Mouse (Mus musculus) hindbrain, postnatal 0 days (tissue): Measurements from ENCODE around the gene Zkscan3. TPM values are rescaled to one million over a fixed set of nuclear protein-coding genes. Genes with fewer than 3 reads are reported as not detected.
A peak's percentile ranks its signal among the peaks of the same experiment; 100 is the strongest.

Source experiments
- ATAC-seq: fragments of 200-750 bp; cut with Nextera tagmentation; 2 replicates; pipeline ENCODE4 v1.8.0; 2017; ENCODE audit warnings: mild to moderate bottlenecking, moderate TSS enrichment, moderate library complexity
- DNase-seq: peaks from one replicate; pipeline ENCODE4 v3.0.0-alpha.2; 2015; ENCODE audit warnings: low spot score
- H3K27ac ChIP-seq: fragments of 300-500 bp; sonication (generic); 2 replicates; pipeline ENCODE4 v1.5.1; 2014; ENCODE audit warnings: mild to moderate bottlenecking
- H3K27me3 ChIP-seq: fragments of 300-500 bp; sonication (generic); 2 replicates; pipeline ENCODE4 v1.6.1; 2014; ENCODE audit warnings: low read length, mixed read lengths; ENCODE audit not compliant: insufficient read depth
- H3K36me3 ChIP-seq: fragments of 300-500 bp; sonication (generic); 2 replicates; pipeline ENCODE4 v1.6.1; 2014; ENCODE audit warnings: low read length, mixed read lengths; ENCODE audit not compliant: insufficient read depth
- H3K4me1 ChIP-seq: fragments of 300-500 bp; sonication (generic); 2 replicates; pipeline ENCODE4 v1.6.1; 2014; ENCODE audit warnings: antibody characterized with exemption, low read length, mixed read lengths; ENCODE audit not compliant: insufficient read depth
- H3K4me2 ChIP-seq: fragments of 300-500 bp; sonication (generic); 2 replicates; pipeline ENCODE4 v1.6.1; 2014; ENCODE audit warnings: low read depth, mild to moderate bottlenecking, low read length, moderate library complexity, mixed read lengths
- H3K4me3 ChIP-seq: fragments of 300-500 bp; sonication (generic); 2 replicates; pipeline ENCODE4 v1.5.1; 2014; ENCODE audit warnings: low read length
- H3K9ac ChIP-seq: fragments of 300-500 bp; sonication (generic); replicated peaks from 2 replicates; pipeline ENCODE4 v1.6.1; 2014; ENCODE audit warnings: mild to moderate bottlenecking, low read length, moderate library complexity, mixed read lengths
- H3K9me3 ChIP-seq: fragments of 300-500 bp; sonication (generic); 2 replicates; pipeline ENCODE4 v1.6.1; 2016; ENCODE audit warnings: low read length, mixed read lengths
- CTCF ChIP-seq: IDR thresholded peaks from 2 replicates; pipeline ENCODE4 v1.5.1; 2016; ENCODE audit warnings: antibody characterized with exemption, control low read depth, low read depth
- WGBS: fragments of 180-500 bp; shearing (Covaris S2); extraction: QIAGEN DNeasy Blood & Tissue Kit; methylation state at CpG from one replicate; pipeline ENCODE4 v1.1.7; 2014; 5-methylcytosine and 5-hydroxymethylcytosine counted together
- microRNA counts: library from miRNA; unstranded; fragments of <30 nt; microRNA quantifications from one replicate; lab custom pipeline; 2015
- microRNA-seq, 2 experiments: library from miRNA; unstranded; fragments of <30 nt; microRNA quantifications; one replicate each; pipeline ENCODE4; 2016
- polyA plus RNA-seq: library from polyadenylated mRNA; unstranded; fragments of >200 nt; fragmentation: Nextera tagmentation; extraction: Ambion mirVana; gene quantifications from 2 replicates; pipeline ENCODE4 v1.2.1, GENCODE M21; 2015
- total RNA-seq: library from RNA; depleted of rRNA; stranded (reverse); fragments of >200 nt; gene quantifications from 2 replicates; pipeline ENCODE4 v1.2.3, GENCODE M21; 2014; rRNA removed

Zkscan3 gene
- total and polyA plus RNA-seq, 2 experiments from 2014 or later, result 45.9 to 47.1 TPM

DNA sequence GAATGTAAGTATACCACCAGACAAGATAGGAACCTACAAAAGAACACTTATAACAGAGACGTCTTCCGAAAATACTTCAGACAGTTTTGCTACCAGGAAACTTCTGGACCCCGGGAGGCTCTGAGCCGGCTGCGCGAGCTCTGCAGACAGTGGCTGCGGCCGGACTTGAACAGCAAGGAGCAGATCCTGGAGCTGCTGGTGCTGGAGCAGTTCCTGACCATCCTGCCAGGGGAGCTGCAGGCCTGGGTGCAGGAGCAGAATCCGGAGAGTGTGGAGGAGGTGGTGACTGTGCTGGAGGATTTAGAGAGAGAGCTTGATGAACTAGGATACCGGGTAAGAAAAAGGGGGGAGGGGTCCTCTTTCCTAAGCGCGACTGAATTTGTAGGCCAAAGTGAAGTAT is 38.8 kb downstream of the Zkscan3 start:
- no peak for TF ChIP-seq CTCF
- WGBS, result 64% methylated on average over 12 of the region's 12 CpGs
- ATAC-seq (no peak), DNase-seq (no peak)
- H3K27me3 ChIP-seq, result no peaks in the 10 kb centered on the region
- H3K9ac ChIP-seq, result peak overlapping the region; percentile 84; the same call in 1 of the 2 replicates
- peaks cover 8% of the 10 kb centered on the region; the same call in 1 of the 2 replicates for H3K4me1 ChIP-seq
- peak overlapping the region; percentile 85 for H3K4me3 ChIP-seq
- H3K36me3 ChIP-seq, result peaks cover 1% of the 10 kb centered on the region; the same call in 1 of the 2 replicates
- H3K9me3 ChIP-seq, result no peaks in the 10 kb centered on the region
- H3K4me2 ChIP-seq, result peak overlapping the region; percentile 73
- no peak overlapping the region for H3K27ac ChIP-seq

DNA sequence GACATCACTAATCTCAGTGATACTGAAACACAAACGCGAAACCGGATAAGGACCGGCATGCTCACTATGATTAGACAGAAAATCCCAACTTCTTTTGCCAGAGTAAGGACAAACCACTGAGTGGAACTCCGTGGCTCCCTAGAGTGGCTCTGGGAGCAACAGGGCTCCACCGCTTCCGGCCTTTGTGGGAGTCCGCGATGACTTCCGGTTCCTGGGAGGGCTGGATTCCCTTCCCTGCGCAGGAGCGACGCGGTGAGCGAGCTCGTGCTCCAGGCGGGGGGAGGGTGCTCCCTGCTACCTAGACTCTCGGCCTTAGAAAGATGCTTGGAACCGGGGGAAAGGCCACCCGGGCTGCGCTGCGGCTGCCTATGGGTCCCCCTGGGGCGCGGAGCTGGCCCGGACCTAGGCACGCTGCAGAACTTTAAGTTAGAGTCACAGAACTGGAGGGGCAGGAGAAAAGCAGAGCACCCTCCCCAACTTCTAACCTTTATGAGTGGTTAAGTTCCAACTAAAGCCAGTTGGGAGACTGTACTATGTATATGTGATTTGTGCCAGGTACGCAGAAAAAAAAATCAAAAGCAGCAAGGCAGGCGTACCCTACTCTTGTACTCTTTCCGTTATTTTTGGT is 39.8 kb downstream of the Zkscan3 start, which contains the start of gene Zscan12:
Gene Zscan12 (plus strand): TSS at position 200 of the 628 bp plus-strand sequence.
- WGBS, result 0% methylated on average over 29 of the region's 29 CpGs
- TF ChIP-seq CTCF, result no peak
- H3K9ac ChIP-seq, result peak within 1 kb of the TSS; percentile 84
- H3K36me3 ChIP-seq, result no peaks in the 10 kb centered on the region
- H3K27me3 ChIP-seq, result no peaks in the 10 kb centered on the region
- ATAC-seq (peak; percentile 100), DNase-seq (peak; percentile 97)
- peak within 1 kb of the TSS; percentile 85 for H3K4me3 ChIP-seq
- H3K27ac ChIP-seq, result peak within 1 kb of the TSS; percentile 70; the same call in 1 of the 2 replicates
- H3K9me3 ChIP-seq, result no peaks in the 10 kb centered on the region
- H3K4me1 ChIP-seq, result peaks cover 8% of the 10 kb centered on the region; the same call in 1 of the 2 replicates
- H3K4me2 ChIP-seq, result peak within 1 kb of the TSS; percentile 73

DNA sequence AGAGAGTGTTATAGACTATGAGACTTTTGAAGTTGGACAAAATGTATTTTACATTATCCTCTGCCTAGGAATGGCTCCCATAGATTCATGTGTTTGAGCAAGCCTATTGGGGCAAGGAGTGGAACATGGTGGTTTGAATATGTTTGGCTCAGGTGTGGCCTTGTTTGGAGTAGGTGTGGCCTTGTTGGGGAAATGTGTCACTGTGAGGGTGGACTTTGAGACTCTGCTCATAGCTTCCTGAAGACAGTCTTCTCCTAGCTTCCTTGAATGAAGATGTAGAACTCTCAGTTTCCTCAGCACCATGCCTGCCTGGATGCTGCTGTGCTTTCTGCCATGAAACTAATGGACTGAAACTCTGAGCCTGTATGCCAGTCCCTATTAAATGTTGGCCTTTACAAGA is 52.0 kb downstream of the Zkscan3 start:
- DNase-seq, result no peak
- H3K27me3 ChIP-seq, result no peaks in the 10 kb centered on the region
- TF ChIP-seq CTCF, result no peak

DNA sequence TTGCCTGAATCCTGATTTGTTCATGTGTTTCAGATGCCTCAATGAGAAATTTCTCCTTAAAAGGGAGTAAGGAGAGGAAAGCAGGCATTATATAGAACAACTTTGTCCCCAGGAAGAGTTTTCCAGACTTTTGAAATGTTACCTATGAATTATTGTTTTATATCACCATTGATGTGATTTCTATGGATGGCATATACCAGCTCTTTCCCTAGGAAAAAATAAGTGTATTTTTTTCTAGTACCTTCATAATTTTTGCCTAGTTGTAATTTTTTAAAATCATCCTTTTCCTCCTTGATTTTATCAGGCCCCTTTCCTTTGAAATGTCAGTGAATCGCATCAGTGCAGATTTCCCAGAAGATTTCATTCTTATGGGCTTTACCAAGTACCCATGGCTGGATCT is 55.9 kb downstream of the Zkscan3 start, which contains the start of gene Olfr1367:
Gene Olfr1367 (plus strand): TSS at position 301 of the 400 bp plus-strand sequence.
- Histone ChIP-seq H3K36me3 (no peaks in the 10 kb centered on the region), H3K9ac (no peak within 1 kb of the TSS), H3K4me2 (no peak within 1 kb of the TSS), H3K4me1 (no peaks in the 10 kb centered on the region), H3K27me3 (no peaks in the 10 kb centered on the region), H3K9me3 (no peaks in the 10 kb centered on the region), H3K4me3 (no peak within 1 kb of the TSS), H3K27ac (no peak within 1 kb of the TSS)
- DNase-seq (no peak), ATAC-seq (no peak)
- no peak for TF ChIP-seq CTCF
- WGBS, result 83% methylated on average over 1 of the region's 1 CpGs

More for the DNA sequence above, 52.0 kb downstream of the Zkscan3 start:
- Histone ChIP-seq H3K27ac (no peak overlapping the region), H3K9ac (no peak overlapping the region), H3K4me3 (no peak overlapping the region), H3K4me1 (no peaks in the 10 kb centered on the region), H3K9me3 (no peaks in the 10 kb centered on the region), H3K4me2 (no peak overlapping the region), H3K36me3 (no peaks in the 10 kb centered on the region)
- ATAC-seq, result no peak

MicroRNAs within 50 kb of the gene (microRNA counts, 519-probe panel; counts per million panel counts)
- microRNA mmu-miR-1896 (lab: Ali Mortazavi, UCI), result not detected

Small RNAs within 50 kb of the gene (microRNA-seq; reads per million reads assigned to microRNA genes)
- gene Mir1896 (0 reads per million in 2 experiments), gene Mir6942 (0 to 0.53 reads per million in 2 experiments)

Other genes with a start within 250 kb of the Zkscan3 start
- 84.9 and 107 TPM in 2 replicates for gene Trim27, start 223.3 kb downstream of the Zkscan3 start, total RNA-seq
- 68.3 and 69.1 TPM in 2 replicates for gene Trim27, start 223.3 kb downstream of the Zkscan3 start, polyA plus RNA-seq
- gene Gpx5, start 110.0 kb downstream of the Zkscan3 start, total RNA-seq, result not detected in 2 replicates
- gene Gpx5, start 110.0 kb downstream of the Zkscan3 start, polyA plus RNA-seq, result not detected in 2 replicates
- 0.32 and 0.84 TPM in 2 replicates for gene Gpx6, start 90.6 kb downstream of the Zkscan3 start, total RNA-seq
- 0.59 and 0.61 TPM in 2 replicates for gene Gpx6, start 90.6 kb downstream of the Zkscan3 start, polyA plus RNA-seq
- not detected in 2 replicates for gene Olfr1367, start 55.8 kb downstream of the Zkscan3 start, total RNA-seq
- not detected in 2 replicates for gene Olfr1367, start 55.8 kb downstream of the Zkscan3 start, polyA plus RNA-seq
- 4.0 and 5.3 TPM in 2 replicates for gene Zscan12, start 39.9 kb downstream of the Zkscan3 start, total RNA-seq
- gene Zscan12, start 39.9 kb downstream of the Zkscan3 start, polyA plus RNA-seq, result 7.7 and 8.1 TPM in 2 replicates
- gene Pgbd1, start 38.3 kb upstream of the Zkscan3 start, total RNA-seq, result 3.3 and 6.3 TPM in 2 replicates
- 2.0 and 2.1 TPM in 2 replicates for gene Pgbd1, start 38.3 kb upstream of the Zkscan3 start, polyA plus RNA-seq
- gene Zscan26, start 51.0 kb upstream of the Zkscan3 start, total RNA-seq, result 18.8 and 18.9 TPM in 2 replicates
- gene Zscan26, start 51.0 kb upstream of the Zkscan3 start, polyA plus RNA-seq, result 19.4 and 23.5 TPM in 2 replicates
- 0.86 and 1.1 TPM in 2 replicates for gene Nkapl, start 65.8 kb upstream of the Zkscan3 start, total RNA-seq
- 1.5 and 2.6 TPM in 2 replicates for gene Nkapl, start 65.8 kb upstream of the Zkscan3 start, polyA plus RNA-seq
- 6.0 and 6.2 TPM in 2 replicates for gene Zkscan4, start 76.2 kb upstream of the Zkscan3 start, total RNA-seq
- gene Zkscan4, start 76.2 kb upstream of the Zkscan3 start, polyA plus RNA-seq, result 5.1 and 5.6 TPM in 2 replicates
- not detected in 2 replicates for gene Gm10065, start 76.7 kb upstream of the Zkscan3 start, total RNA-seq
- gene Gm10065, start 76.7 kb upstream of the Zkscan3 start, polyA plus RNA-seq, result not detected in 2 replicates
- 0.14 and 0.16 TPM in 2 replicates for gene AK157302, start 92.5 kb upstream of the Zkscan3 start, total RNA-seq
- gene AK157302, start 92.5 kb upstream of the Zkscan3 start, polyA plus RNA-seq, result 0.43 and 0.53 TPM in 2 replicates
- 20.4 and 83.2 TPM in 2 replicates for gene Gm11273, start 98.7 kb upstream of the Zkscan3 start, total RNA-seq
- gene Gm11273, start 98.7 kb upstream of the Zkscan3 start, polyA plus RNA-seq, result 7.7 and 8.2 TPM in 2 replicates
- gene Zkscan8, start 128.4 kb upstream of the Zkscan3 start, total RNA-seq, result 7.1 and 8.9 TPM in 2 replicates
- gene Zkscan8, start 128.4 kb upstream of the Zkscan3 start, polyA plus RNA-seq, result 2.7 and 2.8 TPM in 2 replicates
- not detected in 2 replicates for gene Olfr1366, start 140.1 kb upstream of the Zkscan3 start, total RNA-seq
- gene Olfr1366, start 140.1 kb upstream of the Zkscan3 start, polyA plus RNA-seq, result 0.19 and 0.23 TPM in 2 replicates
- not detected in 2 replicates for gene Olfr1535, start 157.1 kb upstream of the Zkscan3 start, total RNA-seq
- 0.11 and 0.16 TPM in 2 replicates for gene Olfr1535, start 157.1 kb upstream of the Zkscan3 start, polyA plus RNA-seq
- gene Olfr1364, start 179.0 kb upstream of the Zkscan3 start, total RNA-seq, result not detected in 2 replicates
- not detected in 2 replicates for gene Olfr1364, start 179.0 kb upstream of the Zkscan3 start, polyA plus RNA-seq
- not detected in 2 replicates for gene Olfr1362, start 211.3 kb upstream of the Zkscan3 start, total RNA-seq
- not detected in 2 replicates for gene Olfr1362, start 211.3 kb upstream of the Zkscan3 start, polyA plus RNA-seq
- not detected in 2 replicates for gene Olfr11, start 239.8 kb upstream of the Zkscan3 start, total RNA-seq
- 0.09 TPM in 1 of 2 replicates, not detected in the other for gene Olfr11, start 239.8 kb upstream of the Zkscan3 start, polyA plus RNA-seq